Mouse (Mus musculus): ENCODE data around the gene Padi1.

Padi1 gene

DNA sequence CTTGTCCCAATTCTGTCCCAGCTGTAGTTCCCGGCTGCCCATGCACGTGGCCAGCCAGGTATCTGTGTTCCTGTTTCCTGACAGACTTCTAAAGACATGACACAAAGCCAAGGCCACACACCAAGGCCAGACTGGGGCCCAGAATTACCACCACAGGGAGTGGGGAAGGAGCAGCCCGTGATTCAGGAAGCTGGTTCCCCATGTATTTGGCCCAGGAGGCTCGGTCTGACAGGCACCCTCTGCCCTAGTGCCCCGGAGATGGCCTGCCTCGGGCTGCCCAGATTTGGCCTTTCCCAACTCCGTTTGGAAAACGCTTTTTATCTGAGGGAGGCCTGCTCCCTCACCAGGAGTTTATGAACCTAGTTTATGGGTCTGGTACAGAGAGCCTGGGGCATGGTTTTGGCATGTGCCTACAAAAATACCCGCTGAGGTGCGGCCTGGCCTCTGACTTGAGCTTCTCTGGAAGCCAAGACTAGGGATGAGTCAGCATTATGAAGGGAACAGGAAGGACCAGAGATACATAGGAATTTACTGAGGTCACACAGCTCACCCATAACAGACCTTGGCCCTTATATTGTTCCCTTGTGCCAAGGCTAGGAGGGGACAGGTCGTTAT is 16.6 kb upstream of the Padi1 start:
- DNase-seq (ENCODE audit: low read depth in 1 of 2, low spot score in 2 of 2) = no peak

DNA sequence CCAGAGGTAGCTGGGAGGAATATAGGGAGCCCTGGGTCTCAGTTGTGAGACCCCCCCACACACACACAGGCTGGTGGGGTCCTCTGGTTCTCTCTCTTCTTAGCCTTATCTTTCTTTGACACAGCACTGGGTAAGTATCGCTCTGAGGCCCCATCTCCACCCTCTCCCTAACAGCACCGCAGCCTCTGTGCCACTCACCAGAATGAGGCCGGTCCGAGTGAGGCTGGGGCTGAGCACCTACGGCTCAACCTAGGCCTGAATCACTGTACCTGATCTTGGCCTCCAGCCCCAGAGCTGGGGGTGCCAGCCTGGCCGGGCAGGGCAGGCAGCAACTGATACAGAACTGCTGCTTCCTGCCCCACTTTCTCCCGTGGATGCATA is 15.2 kb upstream of the Padi1 start:
- no peak for DNase-seq (ENCODE audit: low read depth in 1 of 2, low spot score in 2 of 2)

DNA sequence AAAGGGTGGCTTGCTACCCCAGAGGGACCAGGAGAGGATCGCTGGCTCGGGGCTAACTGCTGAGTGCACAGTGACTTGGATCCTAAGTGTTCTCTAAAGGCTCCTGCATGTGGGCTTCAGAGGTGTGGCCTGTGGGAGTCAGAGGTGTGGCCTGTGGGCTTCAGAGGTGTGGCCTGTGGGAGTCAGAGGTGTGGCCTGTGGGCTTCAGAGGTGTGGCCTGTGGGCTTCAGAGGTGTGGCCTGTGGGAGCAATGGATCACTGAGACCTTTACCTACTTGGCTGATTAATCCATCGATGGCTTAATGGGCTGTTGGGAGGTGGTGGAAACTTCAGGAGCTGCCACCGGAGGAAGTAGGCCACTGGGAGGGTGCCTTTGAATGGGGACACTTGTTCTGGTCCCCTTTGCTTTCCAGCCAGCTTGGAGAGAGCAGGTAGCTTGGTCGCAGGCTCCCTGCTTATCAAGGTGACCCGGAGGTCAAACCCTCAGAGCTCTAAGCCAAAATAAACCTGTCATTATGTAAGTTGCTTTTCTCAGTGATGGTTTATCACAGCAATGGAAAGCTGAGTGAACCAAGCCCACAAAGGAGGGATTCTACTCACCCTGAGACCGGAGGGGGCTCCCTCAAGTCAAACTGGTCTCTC is 14.7 kb upstream of the Padi1 start:
- DNase-seq (ENCODE audit: low read depth in 1 of 2, low spot score in 2 of 2) = no peak

DNA sequence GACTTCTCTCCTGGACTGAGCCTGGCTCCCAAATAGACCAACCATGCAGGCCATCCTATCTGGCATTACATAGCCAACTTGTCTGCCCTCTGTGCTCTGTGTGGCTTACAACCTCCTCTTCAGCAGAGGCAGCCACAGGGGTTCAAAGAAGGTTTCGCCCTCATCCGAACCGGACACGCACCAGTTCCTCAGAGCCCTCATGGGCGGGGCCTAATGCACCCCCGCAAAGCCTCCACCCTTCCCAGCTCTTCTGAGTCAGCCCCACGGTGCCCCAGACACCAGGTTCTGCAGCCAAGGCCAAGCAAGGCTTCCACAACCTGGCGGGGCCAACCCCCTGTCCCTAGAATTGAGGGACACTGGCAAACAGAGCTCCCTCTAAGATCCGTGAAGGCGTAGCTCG is 13.7 kb upstream of the Padi1 start:
- no peak for DNase-seq (ENCODE audit: low read depth in 1 of 2, low spot score in 2 of 2)

DNA sequence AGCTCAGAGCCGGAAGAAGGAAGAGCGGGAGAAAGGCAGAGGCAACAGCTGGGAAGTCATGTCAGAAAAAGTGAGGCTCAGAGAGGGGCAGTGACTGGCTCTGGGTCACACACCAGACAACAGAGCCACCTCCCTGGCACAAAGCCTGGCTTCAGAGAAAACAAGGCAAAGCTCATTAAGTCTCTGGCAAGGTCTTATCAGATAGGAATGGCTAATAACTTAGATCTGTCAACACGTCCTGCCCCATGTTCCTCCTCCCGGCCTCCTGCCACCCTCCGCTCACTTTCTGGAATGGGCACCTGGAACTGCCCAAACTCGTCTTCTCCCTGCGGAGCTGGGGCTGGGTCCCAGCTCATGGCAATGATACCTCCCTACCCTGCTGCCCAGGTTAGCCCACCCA is 12.2 kb upstream of the Padi1 start:
- no peak for DNase-seq (ENCODE audit: low read depth in 1 of 2, low spot score in 2 of 2)

DNA sequence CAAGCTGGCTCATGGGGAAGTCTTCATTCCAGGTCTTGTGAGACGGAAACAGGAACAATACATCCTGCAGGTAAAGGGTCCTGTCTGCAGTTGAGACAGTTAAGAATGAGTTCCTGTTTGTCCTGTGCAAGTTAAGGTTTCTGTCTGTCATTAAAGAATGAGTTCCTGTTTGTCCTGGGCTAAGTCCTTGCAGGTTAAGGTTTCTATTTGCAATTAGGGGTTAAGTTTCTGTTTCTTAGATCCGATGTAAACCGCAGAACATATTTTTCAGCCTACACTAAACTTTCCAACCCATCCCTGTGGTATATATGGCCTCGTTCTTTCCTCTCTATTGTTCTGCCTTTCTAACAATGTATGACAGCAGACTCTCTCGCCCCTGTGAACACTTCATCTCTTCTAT is 11.5 kb upstream of the Padi1 start:
- no peak for DNase-seq (ENCODE audit: low read depth in 1 of 2, low spot score in 2 of 2)

DNA sequence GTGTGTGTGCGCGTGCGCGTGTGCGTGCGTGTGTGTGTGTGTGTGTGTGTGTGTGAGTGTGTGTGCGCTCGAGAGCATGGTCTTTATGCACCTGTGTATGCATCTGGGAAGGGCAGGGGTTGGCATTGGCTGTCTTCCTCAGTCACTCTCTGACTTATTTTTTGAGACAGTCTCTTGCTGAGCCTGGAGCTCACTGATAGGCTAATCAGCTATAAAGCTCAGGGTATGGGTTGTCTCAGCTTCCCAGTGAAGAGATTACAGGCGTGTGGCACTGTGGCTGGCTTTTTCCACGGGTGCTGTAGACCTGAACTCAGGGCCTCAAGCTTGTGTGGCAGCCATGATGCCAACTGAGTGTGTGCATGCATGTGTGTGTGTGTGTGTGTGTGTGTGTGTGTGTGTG is 9.6 kb upstream of the Padi1 start:
- DNase-seq (ENCODE audit: low read depth in 1 of 2, low spot score in 2 of 2) = no peak

DNA sequence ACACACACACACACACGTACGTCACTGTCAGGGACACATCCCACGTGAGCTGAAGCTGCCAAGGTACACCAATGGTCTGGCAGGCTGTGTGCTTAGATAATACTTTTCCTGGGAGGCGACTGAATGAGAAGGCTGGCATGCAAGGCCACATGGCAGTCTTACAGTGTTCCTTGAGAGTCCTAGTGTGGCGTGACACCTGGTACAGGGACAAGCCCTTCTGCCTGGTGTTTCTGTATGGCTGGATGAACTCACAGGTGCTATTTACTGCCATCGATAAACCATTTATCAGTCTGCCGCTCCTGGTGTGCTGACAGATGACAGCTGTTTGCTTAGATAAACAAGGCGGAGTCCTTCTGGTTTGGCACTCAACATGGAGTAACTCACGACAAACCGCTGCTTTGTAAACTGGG is 8.9 kb upstream of the Padi1 start:
- no peak for DNase-seq (ENCODE audit: low read depth in 1 of 2, low spot score in 2 of 2)

DNA sequence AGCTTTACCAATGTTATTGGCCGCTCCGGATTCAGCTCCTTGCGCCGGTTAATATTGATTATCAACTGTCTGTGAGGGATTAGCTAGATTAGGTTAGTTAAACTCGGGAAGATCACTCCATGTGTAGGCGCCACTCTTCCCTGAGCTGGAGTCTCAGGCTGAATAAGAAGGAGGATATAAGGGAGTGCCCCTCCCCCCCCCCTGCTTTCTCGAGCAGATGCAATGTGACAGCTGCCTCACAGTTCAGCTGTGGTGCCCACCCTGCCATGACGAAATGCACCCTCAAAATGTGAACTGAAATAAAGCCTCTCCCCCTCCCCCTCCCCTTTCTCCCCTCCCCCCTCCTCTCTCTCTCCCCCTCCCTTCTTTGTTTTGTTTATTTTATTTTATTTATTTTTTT is 8.0 kb upstream of the Padi1 start:
- DNase-seq (ENCODE audit: low read depth in 1 of 2, low spot score in 2 of 2) = no peak

DNA sequence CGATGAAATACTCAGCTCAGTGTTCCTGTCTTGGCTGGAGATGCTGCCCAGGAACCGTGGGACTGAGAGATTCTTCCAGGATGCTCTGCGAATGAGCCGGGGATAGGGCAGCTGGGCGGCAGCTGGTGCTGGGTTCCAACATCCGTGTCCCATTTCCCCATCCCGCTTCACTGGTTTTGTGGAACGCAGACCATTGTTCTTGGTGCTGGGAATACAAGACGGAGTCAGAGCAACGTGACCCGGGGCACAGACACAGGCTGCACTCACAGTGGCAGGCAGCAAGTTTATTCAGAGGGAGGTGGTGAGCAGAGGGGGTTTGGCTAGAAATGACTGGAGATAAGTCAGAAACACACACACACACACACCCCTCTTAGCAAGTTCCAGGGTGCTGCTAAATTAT is 3.7 kb upstream of the Padi1 start:
- no peak for DNase-seq (ENCODE audit: low read depth in 1 of 2, low spot score in 2 of 2)

DNA sequence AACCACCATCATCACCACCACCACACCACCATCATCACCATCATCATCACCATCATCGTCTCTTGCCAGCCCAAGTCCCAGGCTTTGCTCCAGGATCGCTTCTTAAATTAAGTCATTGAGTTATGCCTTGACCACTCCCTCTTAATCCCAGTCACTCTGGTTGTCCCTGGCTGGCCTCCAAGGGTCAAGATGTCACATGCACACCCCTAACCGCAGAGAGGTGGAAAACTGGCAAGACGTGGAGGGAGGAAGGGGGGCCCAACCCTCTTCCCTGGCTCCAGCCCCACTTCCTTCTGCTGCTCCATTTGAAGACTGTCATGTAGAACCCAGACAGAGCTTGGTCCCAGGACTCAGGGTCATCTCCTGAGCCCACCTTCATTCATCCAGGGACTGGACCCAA is 587 bp downstream of the Padi1 start:
- DNase-seq (ENCODE audit: low read depth in 1 of 2, low spot score in 2 of 2) = no peak

DNA sequence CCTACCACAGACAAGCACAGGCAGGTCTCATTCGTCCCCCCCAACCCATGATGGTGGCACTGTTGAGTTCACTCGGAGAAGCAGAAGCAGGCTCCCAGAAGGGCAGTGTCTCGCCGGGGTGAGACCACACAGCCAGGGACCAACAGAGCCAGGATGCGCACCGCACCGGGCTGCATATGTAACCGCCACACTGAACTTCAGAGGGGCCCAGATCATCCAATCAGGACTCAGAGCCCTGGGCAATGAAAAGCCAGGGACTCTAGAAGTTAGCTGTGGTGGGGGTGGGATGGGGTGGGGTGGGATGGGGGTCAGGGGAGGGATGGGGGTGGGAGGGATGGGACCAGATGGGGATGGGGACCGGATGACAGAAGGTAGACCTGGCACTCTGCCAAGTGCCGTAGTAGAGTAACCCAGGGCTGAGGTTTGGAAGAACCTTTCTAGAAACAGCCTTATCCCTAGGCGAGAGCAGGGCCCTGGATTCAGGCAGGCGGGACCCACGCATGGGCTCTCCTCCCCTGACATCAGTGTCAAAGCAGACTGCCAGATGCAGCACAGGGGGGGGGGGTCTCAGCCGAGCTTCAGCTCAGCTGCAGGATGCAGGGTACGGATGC is 1.8 kb downstream of the Padi1 start:
- no peak for DNase-seq (ENCODE audit: low read depth in 1 of 2, low spot score in 2 of 2)

DNA sequence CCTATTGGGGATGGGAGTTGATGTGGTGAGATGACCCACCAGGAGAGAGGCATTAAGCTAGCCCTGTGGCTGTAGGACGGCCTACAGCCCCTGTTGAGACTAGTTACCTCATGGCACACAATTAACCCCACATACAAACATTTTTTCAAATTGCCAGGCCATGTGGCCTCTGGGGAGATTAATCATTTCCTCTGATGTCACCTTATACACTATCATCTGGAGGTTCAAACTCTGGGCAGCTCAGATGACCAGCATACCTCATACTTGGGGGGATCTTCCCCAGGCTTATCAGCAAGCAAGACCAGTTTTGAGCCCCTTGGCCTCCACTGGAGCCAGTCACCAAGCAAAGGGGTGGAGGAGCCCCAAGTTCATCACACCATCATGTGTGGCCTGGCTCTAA is 2.7 kb downstream of the Padi1 start:
- no peak for DNase-seq (ENCODE audit: low read depth in 1 of 2, low spot score in 2 of 2)

DNA sequence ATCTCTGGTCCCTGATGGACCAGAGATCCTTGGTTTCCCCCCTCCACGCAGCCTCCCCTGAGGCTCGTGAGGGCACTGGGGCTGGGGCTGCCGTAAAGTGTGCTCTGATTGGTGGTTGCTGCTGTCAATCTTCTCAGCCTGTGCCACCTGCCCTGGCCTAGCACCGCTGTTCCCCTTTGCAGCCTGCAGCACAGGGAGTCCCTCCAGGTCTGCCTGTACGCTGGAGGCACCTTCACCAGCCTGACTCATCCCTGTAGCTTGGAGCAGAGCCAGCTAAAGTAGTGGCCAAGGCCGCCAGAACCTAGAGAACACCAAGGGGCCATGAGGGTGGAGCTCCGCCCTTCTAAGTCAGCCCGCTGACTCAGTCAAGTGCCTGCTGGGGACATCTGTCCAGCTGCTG is 7.7 kb downstream of the Padi1 start:
- no peak for DNase-seq (ENCODE audit: low read depth in 1 of 2, low spot score in 2 of 2)

DNA sequence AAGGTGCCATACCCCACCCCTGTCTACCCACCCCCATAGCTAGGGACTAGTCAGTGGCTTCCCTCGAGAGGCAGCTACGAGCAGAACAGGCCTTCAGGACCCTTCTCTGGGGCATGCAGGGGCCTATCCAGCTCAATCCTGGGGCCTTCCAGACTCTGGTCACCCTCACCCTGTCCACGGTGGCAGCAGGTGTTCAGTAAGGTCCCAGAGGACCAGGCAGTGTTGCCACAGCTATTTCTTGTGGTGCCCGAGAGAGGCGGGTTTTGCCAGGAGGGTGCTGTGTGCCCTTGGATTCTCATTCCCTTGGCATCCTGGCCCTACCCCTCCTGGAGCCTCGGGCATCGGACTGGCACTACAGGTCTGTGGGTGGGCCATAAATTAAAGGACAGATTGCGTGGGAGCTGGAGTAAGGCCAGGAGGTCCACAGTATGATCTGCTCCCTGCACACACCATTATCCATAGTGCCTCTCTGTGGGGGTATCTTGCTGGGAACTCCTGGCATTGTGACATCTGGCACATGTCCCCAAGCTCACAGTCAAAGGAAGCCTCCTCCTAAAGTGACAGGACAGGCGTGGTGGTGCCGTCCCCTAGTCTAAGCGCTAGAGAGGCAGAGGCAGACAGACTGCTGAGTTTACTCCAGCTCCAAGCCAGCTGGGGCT is 9.2 kb downstream of the Padi1 start:
- no peak for DNase-seq (ENCODE audit: low read depth in 1 of 2, low spot score in 2 of 2)

DNA sequence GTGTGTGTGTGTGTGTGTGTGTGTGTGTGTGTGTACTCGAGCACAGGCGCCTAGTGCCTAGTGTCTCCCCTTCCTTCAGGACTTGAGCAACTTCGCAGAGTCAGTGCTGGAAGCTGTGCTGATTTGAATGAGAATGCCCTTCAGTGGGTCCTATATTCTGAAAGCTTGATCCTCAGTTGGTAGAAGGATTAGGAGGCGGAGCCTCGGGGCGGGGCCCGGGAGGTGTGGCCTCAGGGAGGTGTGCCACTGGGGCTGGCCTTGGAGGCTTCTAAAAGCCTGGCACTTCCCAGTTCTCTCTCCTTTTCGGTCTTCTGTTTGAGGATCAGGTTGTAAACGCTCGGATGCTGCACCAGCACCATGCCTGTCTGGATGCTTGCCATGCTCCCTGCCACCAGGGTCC is 9.9 kb downstream of the Padi1 start:
- no peak for DNase-seq (ENCODE audit: low read depth in 1 of 2, low spot score in 2 of 2)

DNA sequence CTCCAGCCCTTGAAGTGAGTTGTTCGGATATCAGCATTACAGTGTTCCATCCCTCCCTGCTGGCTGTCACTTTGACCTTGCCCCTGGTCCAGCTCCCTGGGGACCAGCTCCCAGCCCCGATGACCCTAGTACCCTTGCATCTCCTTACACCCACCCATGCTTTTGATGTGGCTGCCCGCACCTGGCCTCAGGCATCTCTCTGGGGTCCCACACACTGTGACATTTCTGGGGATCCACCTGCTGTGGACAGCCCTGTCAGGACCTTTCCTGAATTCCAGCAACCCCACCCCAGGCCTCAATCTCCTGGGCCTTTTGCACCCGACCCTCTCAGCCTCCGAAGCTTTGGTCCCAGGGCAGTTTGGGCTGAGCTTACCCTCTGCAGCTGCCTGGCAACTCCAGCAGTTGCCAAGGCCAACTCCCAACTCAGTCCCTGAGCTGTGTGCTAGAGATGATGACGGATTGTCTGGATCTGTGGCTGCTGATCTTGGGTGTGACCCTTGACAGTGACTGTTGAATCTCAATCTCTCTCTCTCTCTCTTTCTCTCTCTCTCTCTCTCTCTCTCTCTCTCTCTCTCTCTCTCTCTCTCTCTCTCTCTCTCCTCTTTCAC is 11.1 kb downstream of the Padi1 start:
- no peak for DNase-seq (ENCODE audit: low read depth in 1 of 2, low spot score in 2 of 2)

DNA sequence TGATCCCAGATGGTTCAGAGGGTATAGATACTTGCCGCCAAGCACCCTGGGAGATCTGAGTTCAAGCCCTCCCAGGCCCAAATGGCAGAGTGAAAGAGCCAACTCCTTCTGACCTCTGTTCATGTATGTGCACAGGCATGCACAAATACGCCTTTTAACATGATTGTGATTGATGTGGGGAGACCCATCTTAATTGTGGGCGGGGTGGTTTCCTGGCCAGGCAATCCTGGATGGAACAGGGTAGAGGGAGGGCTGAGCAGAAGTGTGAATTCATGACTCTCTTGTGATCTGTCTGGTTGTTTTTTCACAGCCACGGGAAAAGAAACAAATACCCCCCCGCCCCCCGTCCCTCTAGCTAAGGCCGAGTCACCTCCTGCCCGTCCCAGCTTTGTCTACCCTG is 12.8 kb downstream of the Padi1 start:
- DNase-seq (ENCODE audit: low read depth in 1 of 2, low spot score in 2 of 2) = no peak

DNA sequence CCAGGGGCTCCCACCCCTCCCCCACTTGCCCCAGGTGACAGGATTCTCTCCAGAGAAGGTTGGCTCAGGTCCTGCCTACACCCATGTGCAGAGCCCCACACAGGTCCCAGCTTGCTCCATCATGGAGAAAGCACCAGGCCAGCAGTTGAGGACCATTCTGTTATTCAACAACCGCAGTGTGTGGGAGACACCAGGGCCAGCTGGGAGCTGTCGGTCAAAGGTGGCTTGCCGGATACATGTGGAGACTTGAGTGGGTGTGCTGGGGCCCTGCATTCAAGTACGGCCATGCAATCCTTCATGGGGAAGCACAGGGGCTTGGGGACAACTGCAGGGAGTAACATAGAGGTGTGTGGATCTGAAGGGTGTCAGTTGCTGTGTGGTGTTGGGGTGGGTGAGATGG is 13.8 kb downstream of the Padi1 start:
- DNase-seq (ENCODE audit: low read depth in 1 of 2, low spot score in 2 of 2) = no peak

DNA sequence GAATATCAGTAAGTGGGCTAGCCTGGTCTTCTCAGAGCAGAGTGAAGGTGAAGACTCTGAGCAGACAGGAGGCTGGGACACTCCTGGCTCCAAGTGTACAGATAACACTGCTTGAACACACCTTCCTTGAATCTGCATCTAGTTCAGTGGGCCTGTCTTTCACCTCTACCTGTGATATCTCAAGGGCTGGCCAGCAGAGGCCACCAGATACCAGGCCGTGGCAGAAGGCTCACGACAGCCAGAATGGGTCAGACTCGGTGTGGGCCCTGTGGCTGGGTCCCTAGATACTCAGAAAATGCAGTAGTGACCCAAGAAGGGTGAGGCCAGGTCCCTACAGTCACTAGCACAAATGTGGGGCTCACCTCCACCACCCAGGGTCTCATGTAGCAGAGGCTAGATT is 18.3 kb downstream of the Padi1 start:
- no peak for DNase-seq (ENCODE audit: low read depth in 1 of 2, low spot score in 2 of 2)

DNA sequence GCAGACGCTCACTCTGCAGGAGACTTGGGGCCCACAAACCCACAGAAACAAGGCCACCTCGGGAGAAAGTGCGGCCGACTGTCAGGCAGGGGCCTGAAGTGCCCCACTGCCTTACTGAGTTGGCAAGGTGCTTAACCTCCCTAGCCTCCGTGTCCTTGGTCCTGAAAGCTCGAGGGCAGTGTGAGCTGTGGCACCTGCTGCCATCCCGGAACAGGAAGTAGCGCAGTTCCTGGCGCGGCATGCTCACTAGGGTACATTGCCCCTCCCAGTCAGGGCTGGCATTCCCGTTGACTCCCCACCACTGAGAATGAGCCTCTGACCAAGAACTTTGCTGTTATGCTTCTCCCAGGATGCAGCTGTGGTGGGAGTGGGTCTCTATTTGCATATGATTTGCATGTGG is 19.6 kb downstream of the Padi1 start:
- no peak for DNase-seq (ENCODE audit: low read depth in 1 of 2, low spot score in 2 of 2)

DNA sequence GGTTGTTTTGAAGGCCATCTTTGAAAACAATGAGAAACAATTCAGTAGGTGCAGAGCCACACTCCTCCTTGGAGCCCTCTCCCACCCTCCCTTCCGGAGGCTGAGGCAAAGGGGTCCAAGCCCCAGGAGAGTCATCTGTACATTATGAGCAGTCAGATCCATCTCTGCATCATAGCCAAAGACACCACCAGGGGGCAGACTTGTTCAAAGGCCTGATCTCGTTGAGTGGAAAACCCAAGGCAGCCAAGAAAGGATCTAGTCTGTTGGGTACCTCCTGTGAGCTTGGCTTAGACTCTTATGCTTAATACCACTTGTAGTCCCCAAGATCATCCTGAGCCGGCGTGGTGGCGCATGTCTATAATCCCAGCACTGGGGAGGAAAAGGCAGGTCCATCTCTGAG is 23.6 kb downstream of the Padi1 start:
- peak in 1 of 2 experiments; percentile 49 for DNase-seq (ENCODE audit: low read depth in 1 of 2, low spot score in 2 of 2)
